Mouse (Mus musculus) liver, embryonic 14.5 days (tissue): Measurements from ENCODE around the gene Amhr2.

Experiments used
- CTCF ChIP-seq: IDR thresholded peaks from 2 replicates; pipeline ENCODE4 v1.5.1; 2016; ENCODE audit warnings: antibody characterized with exemption, low read depth, control low read depth
- EP300 ChIP-seq: IDR thresholded peaks from 2 replicates; pipeline ENCODE4 v1.6.1; 2016; ENCODE audit warnings: antibody characterized with exemption, low read depth

DNA sequence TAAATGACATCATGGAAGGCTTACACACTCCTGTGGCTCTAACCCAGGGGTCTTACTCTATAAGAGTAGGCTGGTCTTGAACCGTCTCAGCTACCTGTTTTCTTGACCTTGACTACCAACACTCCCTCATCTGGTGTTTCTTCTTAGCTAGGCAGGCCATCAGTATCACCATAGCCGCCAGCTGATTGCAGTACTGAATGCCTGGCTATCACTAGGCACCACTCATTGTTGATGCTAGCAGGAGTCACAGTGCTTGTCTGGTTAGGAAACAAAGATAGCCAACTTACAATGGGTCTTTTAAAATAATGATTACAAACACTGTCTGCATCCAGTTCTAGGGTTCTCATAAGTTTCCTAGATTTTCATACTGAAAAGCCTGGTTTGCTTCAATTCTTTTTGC lies 43.9 kb upstream of the Amhr2 start:
- no peak for TF ChIP-seq EP300
- TF ChIP-seq CTCF: no peak
